Mouse (Mus musculus) lung, postnatal 0 days (tissue): ENCODE results near the gene Msmb.

ENCODE experiments used
- CTCF ChIP-seq: IDR thresholded peaks from 2 replicates; pipeline ENCODE4 v1.5.1; 2016; ENCODE audit warnings: antibody characterized with exemption, mild to moderate bottlenecking
- EP300 ChIP-seq: IDR thresholded peaks from 2 replicates; pipeline ENCODE4 v1.6.1; 2016; ENCODE audit warnings: antibody characterized with exemption, mild to moderate bottlenecking, control low read depth

DNA sequence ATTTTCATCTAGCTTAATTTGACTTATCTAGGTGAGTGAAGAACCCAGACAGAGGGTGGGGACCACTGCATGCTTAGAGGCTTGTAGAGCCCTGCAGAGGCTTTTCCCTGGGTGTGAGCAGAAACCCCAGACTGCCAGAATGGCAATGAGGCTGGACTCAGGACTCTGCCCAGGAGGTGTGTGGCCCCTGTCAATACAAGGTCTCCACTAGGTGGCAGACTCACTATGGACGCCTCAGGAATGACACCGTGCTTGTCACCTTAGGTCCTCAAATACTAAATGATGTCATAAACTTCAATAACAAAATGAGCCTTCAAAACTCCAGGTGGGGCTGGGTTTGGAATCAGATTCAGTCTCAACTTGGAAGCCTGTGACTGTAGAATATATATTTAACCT is 19.9 kb upstream of the Msmb start:
- TF ChIP-seq CTCF (peak; percentile 67), EP300 (no peak)
